Mouse (Mus musculus): Measurements from ENCODE around the gene Chmp3.

Gene Chmp3

DNA sequence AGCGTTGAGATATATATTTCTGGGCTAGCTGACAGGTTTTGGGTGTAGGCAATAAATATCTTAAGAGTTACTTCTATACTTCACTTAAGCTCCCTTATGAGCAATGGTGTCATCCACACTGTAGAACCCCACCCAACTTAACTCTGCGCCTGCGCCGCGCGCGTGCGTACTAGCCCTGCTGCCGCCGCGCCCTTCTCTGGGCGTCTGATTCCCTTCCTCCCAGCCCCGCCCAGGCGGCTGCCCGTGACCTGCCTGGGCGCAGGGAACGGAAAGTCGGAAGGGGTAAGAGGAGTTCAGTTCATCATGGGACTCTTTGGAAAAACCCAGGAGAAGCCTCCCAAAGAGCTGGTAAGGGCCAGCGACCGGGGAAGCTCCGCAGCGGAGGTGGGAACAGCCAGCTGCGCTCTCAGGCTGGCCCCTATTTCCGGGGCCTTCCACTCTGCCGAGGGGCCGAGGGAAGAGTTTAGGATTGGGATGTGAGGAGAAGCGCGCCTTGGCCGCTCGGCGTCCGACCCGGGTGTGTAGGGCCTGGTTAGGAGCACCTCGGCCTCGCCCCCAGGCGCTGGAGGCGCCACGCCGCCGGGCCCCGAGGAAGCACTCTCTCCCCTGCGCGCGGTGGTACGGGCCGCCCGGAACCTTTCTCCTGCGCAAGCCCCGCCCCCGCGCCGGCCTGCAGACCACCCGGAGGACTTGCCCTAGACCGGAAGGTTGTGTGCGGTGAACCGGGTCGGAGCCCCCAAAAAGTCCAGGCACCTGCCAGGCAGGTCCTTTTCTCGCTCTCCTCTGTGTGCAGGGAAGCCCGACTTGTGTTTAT lies at the start of gene Chmp3:
Gene Chmp3, plus strand, starts transcription at position 112 of the 814 bp plus-strand sequence.
- no peaks in the 10 kb centered on the region for H3K36me3 ChIP-seq (ENCODE audit: control insufficient read depth, insufficient read depth, low read length, poor library complexity, severe bottlenecking)
- peak; percentile 94 for DNase-seq (ENCODE audit: low read depth, low spot score)
- H3K27me3 ChIP-seq (ENCODE audit: control insufficient read depth, insufficient read depth, low read length, poor library complexity, severe bottlenecking): no peaks in the 10 kb centered on the region

DNA sequence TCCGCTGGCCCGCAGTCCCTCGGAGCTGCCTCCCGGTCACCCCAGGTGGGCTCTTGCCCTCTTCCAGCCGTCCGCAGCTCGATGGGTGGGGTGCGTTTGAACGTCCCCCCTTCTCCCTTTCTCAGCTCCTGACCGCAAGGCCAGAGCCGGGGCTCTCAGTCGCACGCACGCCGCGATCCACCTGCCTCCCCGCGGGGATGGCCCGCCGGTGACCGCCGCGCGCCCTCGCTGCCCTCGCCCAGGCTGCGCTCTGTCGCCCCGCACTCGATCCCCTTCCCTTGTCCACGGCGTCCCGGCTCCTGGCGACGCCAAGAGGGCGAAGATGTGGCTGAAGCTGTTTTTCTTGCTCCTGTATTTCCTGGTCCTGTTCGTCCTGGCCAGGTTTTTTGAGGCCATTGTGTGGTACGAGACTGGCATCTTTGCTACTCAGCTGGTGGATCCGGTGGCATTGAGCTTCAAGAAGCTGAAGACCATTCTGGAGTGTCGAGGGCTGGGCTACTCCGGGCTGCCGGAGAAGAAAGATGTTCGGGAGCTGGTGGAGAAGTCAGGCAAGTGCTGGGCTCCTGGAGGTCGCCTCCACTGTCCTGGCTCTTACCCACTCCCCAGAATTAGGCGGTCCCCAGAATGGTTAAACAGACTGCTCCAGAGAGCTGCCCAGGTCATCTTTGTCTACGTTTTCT lies 49.1 kb upstream of the Chmp3 start:
- Histone ChIP-seq H3K36me3 (ENCODE audit: control insufficient read depth, insufficient read depth, low read length, poor library complexity, severe bottlenecking) (peaks cover 3% of the 10 kb centered on the region; the same call in 1 of the 2 replicates), H3K27me3 (ENCODE audit: control insufficient read depth, insufficient read depth, low read length, poor library complexity, severe bottlenecking) (no peaks in the 10 kb centered on the region)
- peak; percentile 46 for DNase-seq (ENCODE audit: low read depth, low spot score)

DNA sequence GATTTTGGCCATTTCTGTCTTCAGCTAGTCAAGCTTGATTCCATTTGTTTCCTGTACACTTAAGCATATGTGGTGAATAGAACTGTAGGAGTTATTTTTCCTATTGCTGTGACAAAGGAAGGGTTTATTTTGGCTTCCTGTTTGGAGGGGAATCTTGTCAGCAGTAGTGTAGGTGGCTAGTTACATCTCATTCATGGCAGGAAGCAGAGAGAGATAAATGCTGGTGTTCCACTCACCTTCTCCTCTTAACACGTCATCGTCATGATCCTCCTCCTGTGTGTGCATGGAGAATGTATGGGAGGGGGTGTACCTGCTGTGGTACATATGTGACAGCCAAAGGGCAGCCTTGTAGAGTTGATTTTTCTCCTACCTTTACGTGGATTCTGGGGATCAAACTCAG lies 43.0 kb upstream of the Chmp3 start:
- Histone ChIP-seq H3K36me3 (ENCODE audit: control insufficient read depth, insufficient read depth, low read length, poor library complexity, severe bottlenecking) (peaks cover 5% of the 10 kb centered on the region), H3K27me3 (ENCODE audit: control insufficient read depth, insufficient read depth, low read length, poor library complexity, severe bottlenecking) (no peaks in the 10 kb centered on the region)
- no peak for DNase-seq (ENCODE audit: low read depth, low spot score)

DNA sequence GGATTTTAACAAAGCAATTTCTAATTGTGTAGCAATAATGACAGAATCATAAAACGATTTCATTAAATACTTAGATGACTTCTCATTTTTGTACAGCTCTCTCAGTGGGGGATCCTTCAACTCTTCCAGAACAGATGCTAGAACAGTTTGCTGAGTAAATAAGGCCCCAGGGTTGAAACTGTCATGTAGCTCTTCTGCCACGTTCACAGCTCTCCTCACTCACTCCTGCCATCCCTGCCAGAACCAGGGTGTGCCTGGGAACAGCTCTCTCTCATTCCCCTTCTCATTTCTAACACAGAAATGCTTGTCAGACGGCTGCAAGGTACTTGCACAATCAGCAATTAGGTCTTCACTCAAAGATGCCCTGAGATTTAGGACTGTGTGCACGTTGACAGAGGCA lies 40.6 kb upstream of the Chmp3 start:
- peaks cover 10% of the 10 kb centered on the region for H3K36me3 ChIP-seq (ENCODE audit: control insufficient read depth, insufficient read depth, low read length, poor library complexity, severe bottlenecking)
- no peaks in the 10 kb centered on the region for H3K27me3 ChIP-seq (ENCODE audit: control insufficient read depth, insufficient read depth, low read length, poor library complexity, severe bottlenecking)
- DNase-seq (ENCODE audit: low read depth, low spot score): no peak

DNA sequence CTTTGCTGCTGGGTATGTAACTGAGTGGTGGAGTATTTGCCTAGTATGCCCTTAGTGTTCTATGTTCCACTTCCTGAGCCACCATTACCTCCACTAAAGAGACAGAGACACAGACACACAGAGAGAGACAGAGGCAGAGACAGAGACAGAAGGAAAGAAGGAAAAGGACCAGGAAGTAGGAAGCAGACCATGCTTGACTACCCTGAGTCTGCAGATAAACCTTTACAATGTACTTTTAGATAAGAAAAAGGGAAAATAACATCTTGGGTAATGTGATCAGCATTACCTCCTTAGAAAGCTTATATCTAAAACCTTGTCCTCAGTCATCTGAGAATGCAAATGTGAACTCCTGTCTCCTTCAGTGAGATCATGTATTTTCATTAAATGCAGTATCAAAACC lies 39.9 kb upstream of the Chmp3 start:
- DNase-seq (ENCODE audit: low read depth, low spot score): no peak
- peaks cover 11% of the 10 kb centered on the region for H3K36me3 ChIP-seq (ENCODE audit: control insufficient read depth, insufficient read depth, low read length, poor library complexity, severe bottlenecking)

DNA sequence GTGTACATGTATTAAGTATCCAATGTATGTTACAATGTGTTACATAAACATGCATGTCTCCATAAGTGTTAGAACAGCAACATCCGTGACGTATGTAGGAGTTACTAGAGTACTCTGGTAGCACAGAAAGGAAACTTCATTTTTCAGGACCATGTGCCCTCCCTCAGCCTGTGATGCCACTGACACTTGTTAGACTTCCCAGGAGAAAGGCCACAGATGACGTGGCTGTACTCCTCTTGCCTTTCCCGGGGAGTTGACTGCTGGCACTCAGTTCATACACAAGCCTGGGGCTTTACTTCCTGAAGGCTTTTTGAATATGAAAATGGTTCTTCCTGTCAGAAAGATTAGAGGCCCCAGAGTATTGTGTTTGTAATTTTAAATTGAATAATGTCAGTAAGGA lies 39.5 kb upstream of the Chmp3 start:
- Histone ChIP-seq H3K36me3 (ENCODE audit: control insufficient read depth, insufficient read depth, low read length, poor library complexity, severe bottlenecking) (peaks cover 11% of the 10 kb centered on the region), H3K27me3 (ENCODE audit: control insufficient read depth, insufficient read depth, low read length, poor library complexity, severe bottlenecking) (no peaks in the 10 kb centered on the region)
- no peak for DNase-seq (ENCODE audit: low read depth, low spot score)

More for the DNA sequence above, 39.9 kb upstream of the Chmp3 start:
- H3K27me3 ChIP-seq (ENCODE audit: control insufficient read depth, insufficient read depth, low read length, poor library complexity, severe bottlenecking): no peaks in the 10 kb centered on the region

DNA sequence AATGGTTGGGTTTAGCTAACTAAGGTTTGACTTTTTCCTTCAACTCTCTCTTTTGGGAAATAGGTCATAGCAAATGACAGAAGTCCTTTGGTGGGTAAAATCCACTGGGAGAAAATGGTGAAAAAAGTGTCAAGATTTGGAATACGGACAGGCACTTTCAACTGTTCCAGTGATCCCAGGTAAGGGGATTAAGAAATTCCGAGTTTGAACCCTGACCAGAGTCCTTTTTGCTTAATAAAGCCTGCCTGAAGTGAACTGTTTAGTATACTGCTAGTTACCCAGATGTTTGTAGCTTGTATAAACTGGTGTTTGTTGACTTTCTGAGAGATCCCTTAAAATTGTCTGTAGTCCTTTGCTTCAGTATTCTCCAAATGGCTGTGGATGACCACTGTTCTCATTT lies 37.9 kb upstream of the Chmp3 start:
- H3K27me3 ChIP-seq (ENCODE audit: control insufficient read depth, insufficient read depth, low read length, poor library complexity, severe bottlenecking): no peaks in the 10 kb centered on the region
- H3K36me3 ChIP-seq (ENCODE audit: control insufficient read depth, insufficient read depth, low read length, poor library complexity, severe bottlenecking): peaks cover 10% of the 10 kb centered on the region
- DNase-seq (ENCODE audit: low read depth, low spot score): no peak

DNA sequence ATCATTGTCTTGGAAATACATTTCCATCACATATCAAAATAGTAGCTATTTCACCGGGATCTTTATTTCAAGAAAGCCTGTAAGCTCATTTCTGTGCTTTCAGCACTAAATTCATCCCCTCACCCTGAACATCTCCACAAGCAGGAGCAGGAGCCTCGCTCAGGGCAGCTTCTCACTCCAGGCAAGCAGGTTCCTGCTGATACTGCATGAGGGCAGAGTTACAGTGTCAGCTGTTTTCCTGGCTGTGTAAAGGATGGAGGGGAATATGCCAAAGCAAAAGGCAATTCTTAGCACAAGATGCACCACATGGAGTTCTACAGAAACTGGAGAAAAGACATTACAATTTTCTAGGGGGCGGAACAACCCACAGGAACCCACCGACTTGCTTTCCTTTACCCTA lies 24.1 kb upstream of the Chmp3 start:
- no peak for DNase-seq (ENCODE audit: low read depth, low spot score)
- H3K27me3 ChIP-seq (ENCODE audit: control insufficient read depth, insufficient read depth, low read length, poor library complexity, severe bottlenecking): no peaks in the 10 kb centered on the region

DNA sequence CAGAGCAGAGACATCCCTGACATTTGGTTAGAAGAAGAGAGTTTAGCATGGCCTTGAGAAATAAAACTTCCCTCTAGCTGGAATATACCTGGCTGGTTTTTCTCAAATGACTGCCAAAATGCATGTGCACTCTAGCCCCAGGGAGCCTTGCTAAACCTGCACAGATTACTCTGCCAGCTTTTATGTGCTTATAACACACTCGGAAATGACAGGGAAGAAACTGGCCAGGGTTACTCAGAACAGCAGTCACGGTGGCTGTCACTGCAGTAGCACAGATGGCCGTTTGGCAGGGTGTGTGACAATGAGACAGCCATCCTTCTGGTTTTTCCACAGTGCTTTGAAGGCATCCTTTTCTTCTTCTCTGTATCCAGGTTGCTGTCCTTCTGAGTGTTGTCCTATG lies 18.0 kb upstream of the Chmp3 start:
- DNase-seq (ENCODE audit: low read depth, low spot score): no peak
- H3K27me3 ChIP-seq (ENCODE audit: control insufficient read depth, insufficient read depth, low read length, poor library complexity, severe bottlenecking): no peaks in the 10 kb centered on the region
- H3K36me3 ChIP-seq (ENCODE audit: control insufficient read depth, insufficient read depth, low read length, poor library complexity, severe bottlenecking): no peaks in the 10 kb centered on the region

More for the DNA sequence above, 24.1 kb upstream of the Chmp3 start:
- no peaks in the 10 kb centered on the region for H3K36me3 ChIP-seq (ENCODE audit: control insufficient read depth, insufficient read depth, low read length, poor library complexity, severe bottlenecking)

DNA sequence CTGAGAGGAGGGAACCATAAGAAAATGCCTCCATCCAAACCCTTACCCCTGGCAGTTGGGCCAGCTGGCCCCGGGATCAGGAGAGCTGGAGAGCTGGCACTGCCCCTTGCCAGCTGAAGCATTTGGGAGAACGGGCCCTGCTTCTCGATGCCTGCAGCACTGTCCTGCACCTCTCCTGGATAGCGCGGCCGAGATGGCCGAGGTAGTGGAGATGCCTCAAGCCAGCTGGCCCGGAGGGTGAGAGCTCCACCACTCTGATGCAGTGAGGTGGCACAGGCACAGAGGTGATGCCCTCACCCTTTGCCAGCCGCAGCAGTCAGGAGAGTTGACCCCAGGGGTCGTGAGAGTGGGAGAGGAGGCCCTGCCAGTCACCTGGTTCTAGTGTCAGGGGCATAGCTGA lies 16.5 kb upstream of the Chmp3 start:
- no peak for DNase-seq (ENCODE audit: low read depth, low spot score)
- H3K27me3 ChIP-seq (ENCODE audit: control insufficient read depth, insufficient read depth, low read length, poor library complexity, severe bottlenecking): no peaks in the 10 kb centered on the region
- H3K36me3 ChIP-seq (ENCODE audit: control insufficient read depth, insufficient read depth, low read length, poor library complexity, severe bottlenecking): no peaks in the 10 kb centered on the region

DNA sequence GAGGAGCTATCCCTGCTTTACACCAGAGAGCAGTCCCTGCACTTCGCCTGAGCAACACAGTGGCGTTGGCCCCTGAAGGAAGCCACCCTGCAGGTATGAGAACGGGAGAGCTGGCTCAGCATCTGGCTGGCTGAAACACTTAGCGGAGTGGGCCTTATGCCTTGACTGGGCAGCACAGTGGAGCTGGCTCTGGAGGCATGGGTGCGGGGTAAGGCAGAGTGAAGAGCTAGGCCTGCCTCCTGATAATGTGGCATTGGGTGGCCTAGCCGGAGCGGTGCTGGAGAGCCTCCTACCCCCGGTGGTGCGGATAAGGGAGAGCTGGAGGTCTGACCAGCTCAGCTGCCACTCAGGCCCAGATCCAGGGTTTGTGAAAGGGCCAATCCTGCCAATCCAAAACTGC lies 15.8 kb upstream of the Chmp3 start:
- no peaks in the 10 kb centered on the region for H3K36me3 ChIP-seq (ENCODE audit: control insufficient read depth, insufficient read depth, low read length, poor library complexity, severe bottlenecking)
- no peak for DNase-seq (ENCODE audit: low read depth, low spot score)
- no peaks in the 10 kb centered on the region for H3K27me3 ChIP-seq (ENCODE audit: control insufficient read depth, insufficient read depth, low read length, poor library complexity, severe bottlenecking)

DNA sequence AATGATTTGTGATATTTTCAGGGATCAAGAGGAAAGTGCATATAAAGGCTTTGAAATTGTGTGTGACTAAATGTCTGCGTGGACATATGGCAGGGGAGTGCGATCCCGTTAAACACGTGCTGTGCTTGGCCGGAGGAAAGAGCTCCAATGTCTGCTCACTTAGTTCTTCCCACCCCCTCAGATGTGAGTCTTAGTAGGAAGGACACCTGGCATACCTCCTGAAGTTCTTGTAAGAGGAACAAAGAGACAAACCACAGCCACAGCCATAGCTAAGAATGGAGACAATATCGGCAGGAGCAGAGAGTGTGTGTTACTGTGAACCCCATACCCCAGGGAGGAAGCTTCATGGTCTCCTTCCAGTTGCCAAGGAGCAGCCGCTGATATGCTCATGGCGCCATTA lies 13.4 kb upstream of the Chmp3 start:
- Histone ChIP-seq H3K27me3 (ENCODE audit: control insufficient read depth, insufficient read depth, low read length, poor library complexity, severe bottlenecking) (no peaks in the 10 kb centered on the region), H3K36me3 (ENCODE audit: control insufficient read depth, insufficient read depth, low read length, poor library complexity, severe bottlenecking) (no peaks in the 10 kb centered on the region)
- DNase-seq (ENCODE audit: low read depth, low spot score): no peak

DNA sequence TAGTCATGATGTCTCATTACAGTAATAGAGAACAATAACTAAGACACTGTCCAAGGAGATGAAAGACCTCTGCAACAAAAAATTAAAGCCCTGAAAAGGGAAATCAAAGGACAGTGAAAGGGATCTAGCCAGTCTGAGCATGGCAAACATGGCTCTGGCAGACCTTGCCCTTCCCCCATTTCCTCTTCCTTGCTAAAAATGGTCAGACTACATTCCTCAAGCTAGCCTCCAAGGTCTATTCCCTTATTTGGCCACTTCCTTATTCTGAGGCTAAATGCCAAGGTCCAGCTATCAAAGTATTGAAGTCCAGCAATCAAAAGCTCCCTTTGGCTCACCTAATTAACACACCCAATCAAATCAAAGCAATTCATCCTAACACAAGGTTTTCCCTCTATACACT lies 6.3 kb upstream of the Chmp3 start:
- no peak for DNase-seq (ENCODE audit: low read depth, low spot score)
- Histone ChIP-seq H3K27me3 (ENCODE audit: control insufficient read depth, insufficient read depth, low read length, poor library complexity, severe bottlenecking) (no peaks in the 10 kb centered on the region), H3K36me3 (ENCODE audit: control insufficient read depth, insufficient read depth, low read length, poor library complexity, severe bottlenecking) (no peaks in the 10 kb centered on the region)

DNA sequence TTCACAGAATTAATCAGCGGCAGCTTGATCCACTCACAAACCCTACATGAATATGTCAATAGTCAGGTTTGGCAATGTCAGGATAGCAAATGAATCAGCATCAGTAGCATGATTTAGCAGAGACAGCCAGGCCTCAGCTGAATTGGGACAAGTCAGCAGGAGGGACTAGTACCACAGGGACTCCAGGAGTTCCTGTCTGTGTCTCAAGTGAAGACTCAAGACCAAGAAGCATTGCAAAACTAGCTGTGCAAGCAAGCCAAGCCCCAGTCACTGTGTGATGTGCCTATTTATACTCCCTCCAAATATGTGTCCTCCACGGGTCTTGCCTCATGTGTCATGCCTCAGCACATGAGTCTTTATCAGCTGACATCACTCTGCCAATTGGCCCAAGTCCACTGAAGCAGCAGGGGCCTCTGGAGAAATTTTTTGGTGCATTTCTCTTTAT lies 11.9 kb downstream of the Chmp3 start:
- Histone ChIP-seq H3K36me3 (ENCODE audit: control insufficient read depth, insufficient read depth, low read length, poor library complexity, severe bottlenecking) (no peaks in the 10 kb centered on the region), H3K27me3 (ENCODE audit: control insufficient read depth, insufficient read depth, low read length, poor library complexity, severe bottlenecking) (no peaks in the 10 kb centered on the region)
- DNase-seq (ENCODE audit: low read depth, low spot score): no peak

DNA sequence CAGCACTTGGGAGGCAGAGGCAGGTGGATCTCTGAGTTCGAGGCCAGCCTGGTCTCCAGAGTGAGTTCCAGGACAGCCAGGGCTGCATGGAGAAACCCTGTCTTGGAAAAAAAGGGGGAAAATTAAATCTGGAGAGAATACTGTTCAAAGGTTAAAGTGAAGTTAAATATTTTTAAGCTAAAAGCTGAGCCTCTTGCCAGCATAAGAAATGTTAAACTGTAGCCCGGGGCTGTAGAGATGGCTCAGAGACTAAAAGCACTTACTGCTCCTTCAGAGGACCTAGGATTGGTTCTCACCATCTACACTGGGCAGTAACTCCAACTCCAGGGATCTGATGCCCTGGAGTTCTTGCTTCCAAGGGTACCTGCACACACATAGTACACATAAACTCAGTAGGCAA lies 13.2 kb downstream of the Chmp3 start:
- no peak for DNase-seq (ENCODE audit: low read depth, low spot score)

More for the DNA sequence above, 13.2 kb downstream of the Chmp3 start:
- no peaks in the 10 kb centered on the region for H3K27me3 ChIP-seq (ENCODE audit: control insufficient read depth, insufficient read depth, low read length, poor library complexity, severe bottlenecking)
- peaks cover 3% of the 10 kb centered on the region; the same call in 1 of the 2 replicates for H3K36me3 ChIP-seq (ENCODE audit: control insufficient read depth, insufficient read depth, low read length, poor library complexity, severe bottlenecking)

All from splenic B cell, adult 2 months (primary cell).